Mouse (Mus musculus) A20 (cell line): Measurements from ENCODE around the gene Katnb1.

Source experiments
- DNase-seq: peaks from one replicate; pipeline ENCODE4 v3.0.0-alpha.2; 2011; ENCODE audit warnings: low read depth, low spot score

The Katnb1 gene

DNA sequence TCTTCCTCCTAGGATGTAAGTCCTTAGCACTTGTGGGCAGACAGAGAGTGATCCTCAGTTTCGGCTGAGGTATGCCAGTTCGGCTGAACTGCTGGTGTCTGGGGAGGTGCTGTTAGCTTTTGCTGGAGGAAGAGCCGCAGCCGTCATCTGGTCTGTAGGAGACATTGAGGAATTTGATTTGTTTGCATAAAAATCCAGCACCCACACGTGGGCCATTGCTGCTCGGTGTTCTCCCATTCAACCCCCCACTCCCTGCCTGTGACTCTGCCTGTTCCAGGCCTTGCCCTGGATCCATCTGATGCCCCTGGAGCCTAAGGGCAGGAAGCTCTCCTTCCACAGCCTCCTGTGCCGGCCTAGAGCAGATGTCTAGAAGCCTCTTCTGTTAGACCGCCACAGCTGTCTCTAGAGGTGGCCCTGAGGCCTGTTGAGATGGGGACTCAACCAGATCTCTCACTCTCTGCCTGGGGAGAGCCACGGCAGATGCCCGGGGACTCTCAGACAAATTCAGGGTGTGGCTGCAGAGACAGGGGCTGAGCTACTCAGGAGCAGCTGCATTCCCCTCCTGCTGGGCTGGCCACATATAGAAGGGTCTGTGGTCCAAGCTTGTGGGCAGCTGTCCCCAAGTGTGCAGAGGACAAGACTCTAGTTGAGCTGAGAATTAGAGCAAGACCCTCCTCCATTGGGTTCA is 3.9 kb downstream of the Katnb1 start:
- DNase-seq, result no peak

GRCm38 (mm10) chr8:95085432-95086141 is 4.6 kb downstream of the Katnb1 start:
- DNase-seq, result no peak

GRCm38 (mm10) chr8:95093574-95093973 is 12.6 kb downstream of the Katnb1 start:
- no peak for DNase-seq

DNA sequence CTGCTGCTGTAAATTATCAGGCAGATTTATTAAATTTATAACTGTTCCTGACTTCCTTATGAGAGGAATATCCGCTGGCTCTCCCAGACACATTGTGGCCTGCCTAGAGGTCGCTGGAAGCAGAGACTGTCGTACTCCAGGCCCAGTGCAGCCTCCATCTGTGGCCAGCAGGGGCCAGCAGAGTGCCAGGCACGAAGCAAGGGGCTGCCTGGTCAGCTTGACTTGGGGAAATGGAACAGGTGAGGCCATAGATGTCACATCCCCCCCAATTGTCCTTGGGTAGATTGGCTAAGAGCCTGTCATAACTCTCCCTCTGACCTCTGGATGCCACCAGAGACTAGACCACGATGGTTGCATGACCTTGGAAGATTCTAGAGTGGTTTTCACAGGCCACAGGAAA is 18.0 kb downstream of the Katnb1 start:
- peak; percentile 43 for DNase-seq

DNA sequence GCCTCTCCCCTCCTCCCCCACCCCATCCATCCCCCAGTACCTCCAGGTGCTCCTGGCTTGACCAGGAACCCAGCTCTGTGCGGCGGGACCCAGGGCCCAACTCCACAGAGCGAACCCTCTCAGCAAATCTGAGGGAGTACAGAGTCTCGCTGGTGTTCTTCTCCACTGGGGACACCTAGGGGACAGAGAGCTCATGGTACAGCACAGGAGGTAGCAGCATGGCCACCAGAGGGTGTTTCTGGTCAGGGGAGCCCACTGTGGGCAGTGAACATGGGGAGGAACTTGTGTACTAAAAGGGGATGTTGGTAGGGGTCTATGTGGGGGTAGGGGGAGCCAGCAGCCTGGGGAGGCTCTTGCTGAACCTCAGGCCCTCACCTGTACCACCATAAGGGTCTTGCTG is 21.0 kb downstream of the Katnb1 start:
- DNase-seq, result no peak

DNA sequence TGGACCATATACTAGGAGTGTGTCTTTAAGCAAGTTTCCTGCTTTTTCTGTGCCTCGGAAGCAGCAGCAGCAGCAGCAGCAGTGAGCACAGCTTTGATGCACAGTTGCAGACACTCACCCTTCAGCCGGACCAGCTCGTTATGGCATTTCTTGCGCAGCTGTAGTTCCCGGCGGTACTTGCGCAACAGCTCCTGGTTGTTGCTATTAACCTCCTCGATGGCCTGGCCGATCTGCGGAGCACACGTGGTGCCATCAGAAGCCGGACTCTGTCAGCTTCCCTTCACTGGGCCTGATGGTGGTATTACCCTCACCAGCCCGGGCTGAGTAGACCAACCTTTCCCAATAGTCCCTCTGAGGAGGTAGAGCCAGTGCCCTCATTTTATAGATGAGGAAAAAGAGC is 26.3 kb downstream of the Katnb1 start:
- DNase-seq, result no peak

DNA sequence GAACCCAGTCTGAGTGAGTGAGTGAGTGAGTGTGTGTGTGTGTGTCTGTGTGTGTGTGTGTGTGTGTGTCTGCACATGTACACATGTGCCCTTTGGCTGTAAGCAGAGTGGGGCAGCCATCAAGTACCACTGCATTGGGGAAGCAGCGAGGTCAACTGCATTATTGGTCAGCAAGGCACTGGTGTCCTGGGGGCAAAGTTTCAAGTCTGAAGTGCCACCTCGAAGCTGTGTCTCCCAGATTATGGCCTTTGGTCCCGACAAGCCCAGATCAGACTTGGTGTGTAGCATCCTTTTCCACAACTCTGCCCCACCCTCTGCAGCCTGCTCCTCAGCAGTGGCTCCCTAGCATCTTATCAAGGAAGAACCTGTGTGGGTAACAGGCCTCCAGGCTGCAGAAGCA is 31.6 kb downstream of the Katnb1 start:
- no peak for DNase-seq

GRCm38 (mm10) chr8:95113108-95113507 is 32.1 kb downstream of the Katnb1 start:
- DNase-seq, result no peak

DNA sequence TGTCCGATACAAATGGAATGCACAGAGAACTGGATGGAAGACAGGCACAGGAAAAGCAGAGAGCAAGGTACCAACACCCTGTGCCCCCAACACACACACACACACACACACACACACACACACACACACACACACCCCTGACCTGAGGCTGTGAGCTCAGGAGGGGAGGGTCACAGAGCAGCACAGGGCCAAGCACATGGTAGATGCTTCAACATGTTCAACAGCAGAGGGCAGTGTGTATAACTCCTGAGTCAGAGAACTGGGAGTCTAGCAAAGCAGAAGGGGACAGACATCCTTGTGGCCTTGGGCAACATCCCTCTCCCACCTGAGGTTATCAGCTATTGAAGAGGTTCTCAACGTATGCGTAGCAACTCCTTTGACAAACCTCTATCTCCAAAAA is 32.8 kb downstream of the Katnb1 start:
- DNase-seq, result peak; percentile 39

GRCm38 (mm10) chr8:95123455-95123854 is 42.5 kb downstream of the Katnb1 start:
- peak; percentile 26 for DNase-seq

DNA sequence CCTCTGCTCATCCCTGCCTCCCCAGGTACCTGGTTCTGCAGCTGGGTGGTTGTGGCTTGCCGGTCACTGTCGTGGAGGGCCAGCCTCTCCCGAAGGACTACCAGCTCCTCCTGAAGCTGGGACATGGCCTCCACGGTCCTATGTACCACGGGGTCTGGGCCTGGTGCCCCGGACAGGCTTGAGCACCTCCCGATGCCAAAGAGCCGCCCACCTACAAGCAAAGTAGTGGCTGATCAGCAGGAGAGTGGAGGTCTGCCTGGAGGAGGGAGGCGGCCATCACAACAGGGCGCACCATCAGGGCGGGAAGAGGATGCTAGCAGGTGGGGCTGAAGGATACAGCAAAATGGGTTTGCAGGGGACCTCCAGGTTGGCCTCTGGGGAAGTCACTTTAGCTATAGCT is 45.5 kb downstream of the Katnb1 start:
- DNase-seq, result no peak

GRCm38 (mm10) chr8:95127658-95128057 is 46.7 kb downstream of the Katnb1 start:
- DNase-seq, result peak; percentile 74

DNA sequence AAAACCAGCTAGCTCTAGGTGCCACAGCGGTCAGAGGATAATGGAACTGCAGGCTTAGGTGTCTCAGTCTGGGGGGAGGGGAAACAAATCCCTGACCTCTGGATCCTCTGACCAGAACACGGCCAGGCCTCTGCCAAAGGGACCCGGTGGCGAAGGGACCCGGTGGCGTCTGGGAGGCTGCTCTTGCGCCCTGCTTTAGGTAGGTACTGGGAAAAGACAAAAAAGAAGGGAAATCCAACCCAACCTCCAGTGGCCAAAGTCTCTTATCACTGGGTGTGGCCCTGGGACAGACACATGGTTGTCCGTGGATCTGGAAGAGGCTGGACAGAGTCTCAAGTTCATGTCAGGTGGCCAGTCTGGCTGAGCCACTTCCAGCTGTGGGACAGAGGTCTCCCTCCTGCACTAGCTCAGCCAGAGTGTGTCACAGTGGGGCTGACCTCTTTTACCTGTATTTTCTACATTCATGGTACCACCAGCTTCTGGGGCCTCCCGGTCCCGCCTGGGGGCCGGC is 47.8 kb downstream of the Katnb1 start:
- no peak for DNase-seq

DNA sequence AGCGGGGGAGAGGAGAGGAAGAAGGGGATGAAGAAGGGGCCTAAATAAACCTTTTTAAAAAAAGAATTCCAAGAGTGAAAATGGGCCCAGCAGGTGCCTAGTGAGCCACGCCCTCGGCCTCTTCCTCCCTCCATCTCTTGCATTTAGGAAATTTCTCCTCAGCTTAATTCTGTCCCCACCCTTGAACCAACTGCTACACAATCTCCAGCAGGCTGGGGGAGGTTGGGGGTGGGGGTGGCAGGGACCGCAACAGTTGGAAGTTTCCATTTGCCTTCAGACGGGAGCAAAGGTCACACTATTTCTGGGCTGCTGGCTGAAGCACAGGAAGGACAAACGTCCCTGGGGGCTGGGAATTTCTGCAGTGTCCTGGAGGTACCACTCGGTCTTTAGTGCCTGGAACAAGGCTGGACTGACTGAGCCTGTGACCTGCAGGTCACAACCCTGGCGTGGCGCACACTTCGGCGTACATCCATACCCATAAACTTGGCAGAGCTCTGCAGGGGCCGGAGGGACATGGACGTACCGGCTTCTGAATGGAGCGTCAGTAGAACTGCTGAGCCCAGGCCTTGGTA is 50.1 kb downstream of the Katnb1 start:
- no peak for DNase-seq

GRCm38 (mm10) chr8:95131983-95132382 is 51.0 kb downstream of the Katnb1 start:
- DNase-seq, result no peak

- DNase-seq, result no peak
Observed at GRCm38 (mm10) chr8:95134186-95134585, 53.2 kb downstream of the Katnb1 start.

DNA sequence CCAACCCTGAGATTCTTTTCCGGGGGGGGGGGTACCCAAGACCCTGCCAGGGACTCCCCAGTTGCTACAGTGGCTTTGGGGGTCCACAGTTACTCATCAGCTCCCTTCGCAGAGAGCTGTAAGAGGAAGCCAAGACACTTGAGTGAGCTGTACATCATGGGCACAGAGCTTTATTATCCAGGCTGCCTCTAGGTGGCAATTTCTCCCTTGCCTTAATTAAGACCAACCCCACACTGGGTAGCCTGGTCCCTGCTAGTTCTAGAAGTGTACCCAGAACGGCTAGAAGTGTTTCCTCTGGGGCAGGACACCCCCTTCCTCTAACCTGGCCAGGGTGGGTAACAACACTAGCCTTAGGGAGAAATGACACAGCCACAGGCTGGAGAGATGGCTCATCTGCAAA is 54.3 kb downstream of the Katnb1 start:
- peak; percentile 23 for DNase-seq

GRCm38 (mm10) chr8:95136218-95136617 is 55.2 kb downstream of the Katnb1 start:
- no peak for DNase-seq

- DNase-seq, result no peak
Observed at GRCm38 (mm10) chr8:95137201-95137600, 56.2 kb downstream of the Katnb1 start.

DNA sequence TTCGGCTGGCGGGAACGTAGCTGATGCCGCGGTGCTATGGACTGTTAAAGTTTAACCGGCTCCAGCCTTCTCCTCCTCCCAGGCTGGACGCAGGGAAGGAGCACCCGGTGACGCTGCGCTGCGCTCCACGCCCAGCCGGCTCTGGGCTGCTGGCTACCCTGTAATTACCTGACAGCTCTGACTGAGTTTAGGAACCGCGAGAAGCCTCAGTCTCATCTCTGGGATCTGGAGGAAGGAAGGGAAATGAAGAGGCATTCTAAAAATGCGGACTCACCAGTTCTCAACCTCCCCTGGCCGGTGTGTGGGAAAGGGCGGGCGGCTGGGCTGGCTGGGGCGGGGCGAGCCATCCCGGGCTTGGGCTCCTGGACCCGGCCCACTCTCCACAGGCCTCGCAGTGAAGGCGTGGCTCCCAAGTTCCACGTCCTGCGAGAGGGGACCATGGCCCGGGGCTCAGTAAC is 56.7 kb downstream of the Katnb1 start:
- no peak for DNase-seq

DNA sequence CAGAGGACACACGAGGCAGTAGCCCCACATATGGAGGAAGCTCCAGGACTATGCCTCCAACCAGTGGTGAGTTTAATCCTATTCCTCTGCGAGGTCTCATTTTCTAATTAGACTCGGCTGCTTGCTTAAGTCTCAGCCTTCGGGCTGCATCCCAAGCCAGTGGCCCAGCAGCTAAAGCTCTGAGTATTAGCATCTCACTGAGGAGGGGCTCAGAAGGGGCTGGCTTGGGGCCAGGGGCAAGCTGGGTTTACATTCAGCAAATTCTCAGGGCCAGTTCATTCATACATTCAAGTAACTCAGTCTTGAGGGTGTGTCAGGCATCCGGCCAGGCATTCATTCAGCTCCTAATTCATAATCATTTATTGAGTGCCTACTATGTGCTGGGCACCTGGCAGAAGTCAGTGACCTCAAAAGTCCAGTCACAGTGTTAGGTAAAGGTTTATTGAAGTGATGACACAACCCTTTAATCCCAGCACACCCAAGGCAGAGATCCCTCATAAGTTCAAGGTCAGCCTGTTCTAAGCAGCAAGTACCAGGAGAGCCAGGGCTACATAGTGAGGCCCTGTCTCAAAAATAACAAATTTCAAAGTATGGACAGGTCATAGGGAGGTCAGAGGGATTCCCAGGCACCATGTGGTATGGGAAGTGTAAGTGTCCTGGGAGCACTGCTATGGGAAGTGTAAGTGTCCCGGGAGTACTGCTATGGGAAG is 57.5 kb downstream of the Katnb1 start:
- no peak for DNase-seq

DNA sequence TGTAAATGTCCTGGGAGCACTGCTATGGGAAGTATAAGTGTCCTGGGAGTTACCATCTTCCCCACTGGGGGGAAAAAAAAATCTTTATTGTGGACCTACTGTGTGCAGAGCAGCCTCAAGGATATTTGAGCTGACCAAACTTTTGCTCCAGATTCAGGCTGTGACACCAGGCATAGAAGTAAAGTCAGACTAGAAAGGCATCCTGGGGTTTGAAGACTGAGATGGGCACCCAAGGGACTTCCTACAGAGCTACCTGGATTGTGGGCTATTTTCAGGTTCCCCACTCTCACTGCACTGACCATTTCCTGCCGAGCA is 58.0 kb downstream of the Katnb1 start:
- DNase-seq, result no peak
